Mouse (Mus musculus) gastrocnemius, adult 18-20 months (tissue): ENCODE data around the gene Nol4l. TPM values are rescaled to one million over a fixed set of nuclear protein-coding genes. Genes with fewer than 3 reads are reported as not detected.
"Not testable (repeated sequence)": the region's sequence is repeated elsewhere in the genome, so short reads cannot be mapped to it uniquely, and the experiment has no call there.

Experiments used
- DNase-seq: peaks from one replicate; pipeline ENCODE4 v3.0.0; 2021; ENCODE audit warnings: low spot score
- total RNA-seq, 2 experiments: library from RNA; stranded (reverse); gene quantifications; 2 replicates each; pipeline ENCODE4 v1.2.3; 2021

Nol4l gene
- total RNA-seq, 2 experiments from 2014 or later, result 0.46 to 0.97 TPM

GRCm38 (mm10) chr2:153417841-153418240 lies 111.9 kb downstream of the Nol4l start:
- DNase-seq, result no peak

- peak; percentile 43 for DNase-seq
Measured at GRCm38 (mm10) chr2:153414607-153415006, 115.2 kb downstream of the Nol4l start.

GRCm38 (mm10) chr2:153412563-153412962 lies 117.2 kb downstream of the Nol4l start:
- no peak for DNase-seq

- DNase-seq, result no peak
Measured at GRCm38 (mm10) chr2:153411557-153411956, 118.2 kb downstream of the Nol4l start.

- no peak for DNase-seq
Measured at GRCm38 (mm10) chr2:153408971-153409370, 120.8 kb downstream of the Nol4l start.

GRCm38 (mm10) chr2:153406882-153407281 lies 122.9 kb downstream of the Nol4l start:
- no peak for DNase-seq

- no peak for DNase-seq
Measured at GRCm38 (mm10) chr2:153404882-153405281, 124.9 kb downstream of the Nol4l start.

GRCm38 (mm10) chr2:153404062-153404461 lies 125.7 kb downstream of the Nol4l start:
- no peak for DNase-seq

- DNase-seq, result no peak
Measured at GRCm38 (mm10) chr2:153399166-153399565, 130.6 kb downstream of the Nol4l start.

GRCm38 (mm10) chr2:153397790-153398515 lies 131.8 kb downstream of the Nol4l start:
- no peak for DNase-seq

GRCm38 (mm10) chr2:153393045-153393444 lies 136.7 kb downstream of the Nol4l start:
- no peak for DNase-seq

GRCm38 (mm10) chr2:153389831-153390230 lies 139.9 kb downstream of the Nol4l start:
- DNase-seq, result no peak

- no peak for DNase-seq
Measured at GRCm38 (mm10) chr2:153380479-153380878, 149.3 kb downstream of the Nol4l start.

- peak; percentile 34 for DNase-seq
Measured at GRCm38 (mm10) chr2:153375380-153375779, 154.4 kb downstream of the Nol4l start.

- no peak for DNase-seq
Measured at GRCm38 (mm10) chr2:153370871-153371270, 158.9 kb downstream of the Nol4l start.

GRCm38 (mm10) chr2:153364531-153364930 lies 165.2 kb downstream of the Nol4l start:
- DNase-seq, result not testable (repeated sequence)

GRCm38 (mm10) chr2:153361101-153361710 lies 168.6 kb downstream of the Nol4l start:
- no peak for DNase-seq

Other genes starting within 250 kb of the Nol4l start
- gene Kif3b, start 238.6 kb downstream of the Nol4l start, total RNA-seq, result 1 to 10 TPM; 3.0 to 3.8 TPM
- 1 to 10 TPM; 8.4 to 9.2 TPM for gene Asxl1, start 184.1 kb downstream of the Nol4l start, total RNA-seq
- gene 4930404H24Rik, start 37.2 kb downstream of the Nol4l start, total RNA-seq, result not detected
- gene Commd7, start 102.8 kb upstream of the Nol4l start, total RNA-seq, result 1 to 10 TPM; 9.6 to 9.7 TPM
- under 1 TPM; 0.34 to 0.90 TPM for gene Dnmt3b, start 119.5 kb upstream of the Nol4l start, total RNA-seq
- not detected for gene Dnmt3c, start 166.7 kb upstream of the Nol4l start, total RNA-seq
- gene Mapre1, start 211.3 kb upstream of the Nol4l start, total RNA-seq, result 10 to 100 TPM; 31.0 to 36.7 TPM
- not detected for gene Efcab8, start 250.0 kb upstream of the Nol4l start, total RNA-seq